Mouse (Mus musculus) regulatory T cell (primary cell): ENCODE data around the gene Igfbp4.

Experiments
- in situ Hi-C: fragments of 300-600 bp; cut with MboI, MseI; formaldehyde crosslinking; loops from one replicate; pipeline ENCODE4 v1.15.1; 2025; ENCODE audit warnings: high pct_unique_total_duplicates

Gene Igfbp4

GRCm38 (mm10) chr11:99041841-99042780 is 1.1 kb downstream of the Igfbp4 start:
- in situ Hi-C loops, result loop anchor here (5.0 kb wide), 1 partner anchor 80 kb away; no protein-coding TSS in a partner anchor

GRCm38 (mm10) chr11:99042834-99043431 is 1.9 kb downstream of the Igfbp4 start:
- in situ Hi-C loops, result loop anchor here (5.0 kb wide), 1 partner anchor 79 kb away; no protein-coding TSS in a partner anchor

GRCm38 (mm10) chr11:99043632-99044031 is 2.6 kb downstream of the Igfbp4 start:
- in situ Hi-C loops, result loop anchor here (5.0 kb wide), 1 partner anchor 79 kb away; no protein-coding TSS in a partner anchor

GRCm38 (mm10) chr11:99044306-99044705 is 3.3 kb downstream of the Igfbp4 start:
- in situ Hi-C loops, result loop anchor here (5.0 kb wide), 1 partner anchor 78 kb away; no protein-coding TSS in a partner anchor

- in situ Hi-C loops, result no loop called here
Measured at GRCm38 (mm10) chr11:99045159-99045889, 4.3 kb downstream of the Igfbp4 start.

GRCm38 (mm10) chr11:99047120-99047519 is 6.1 kb downstream of the Igfbp4 start:
- in situ Hi-C loops, result no loop called here

GRCm38 (mm10) chr11:99047643-99048042 is 6.6 kb downstream of the Igfbp4 start:
- in situ Hi-C loops, result no loop called here

GRCm38 (mm10) chr11:99055143-99055542 is 14.1 kb downstream of the Igfbp4 start:
- in situ Hi-C loops, result no loop called here

GRCm38 (mm10) chr11:99055571-99056452 is 14.8 kb downstream of the Igfbp4 start:
- in situ Hi-C loops, result no loop called here

- in situ Hi-C loops, result loop anchor here (10.0 kb wide), 1 partner anchor 684 kb away; no protein-coding TSS in a partner anchor
Measured at GRCm38 (mm10) chr11:99060435-99060834, 19.4 kb downstream of the Igfbp4 start.

- in situ Hi-C loops, result loop anchor here (10.0 kb wide), 1 partner anchor 682 kb away; no protein-coding TSS in a partner anchor
Measured at GRCm38 (mm10) chr11:99062661-99063060, 21.6 kb downstream of the Igfbp4 start.

- in situ Hi-C loops, result loop anchor here (10.0 kb wide), 1 partner anchor 681 kb away; no protein-coding TSS in a partner anchor
Measured at GRCm38 (mm10) chr11:99063406-99064131, 22.5 kb downstream of the Igfbp4 start.

GRCm38 (mm10) chr11:99065353-99065752 is 24.3 kb downstream of the Igfbp4 start:
- in situ Hi-C loops, result loop anchor here (10.0 kb wide), 1 partner anchor 679 kb away; no protein-coding TSS in a partner anchor

GRCm38 (mm10) chr11:99065979-99066378 is 24.9 kb downstream of the Igfbp4 start:
- in situ Hi-C loops, result loop anchor here (10.0 kb wide), 1 partner anchor 679 kb away; no protein-coding TSS in a partner anchor

- in situ Hi-C loops, result loop anchor here (10.0 kb wide), 1 partner anchor 677 kb away; no protein-coding TSS in a partner anchor
Measured at GRCm38 (mm10) chr11:99067591-99067990, 26.5 kb downstream of the Igfbp4 start.

- in situ Hi-C loops, result loop anchor here (10.0 kb wide), 1 partner anchor 676 kb away; no protein-coding TSS in a partner anchor
Measured at GRCm38 (mm10) chr11:99068455-99068854, 27.4 kb downstream of the Igfbp4 start.

GRCm38 (mm10) chr11:99071866-99072265 is 30.8 kb downstream of the Igfbp4 start:
- in situ Hi-C loops, result no loop called here

- in situ Hi-C loops, result no loop called here
Measured at GRCm38 (mm10) chr11:99073781-99074180, 32.7 kb downstream of the Igfbp4 start.

GRCm38 (mm10) chr11:99076744-99077319 is 35.8 kb downstream of the Igfbp4 start:
- in situ Hi-C loops, result no loop called here
